Mouse (Mus musculus) heart, embryonic 15.5 days (tissue): ENCODE data around the gene Dnmt3b. TPM values are rescaled to one million over a fixed set of nuclear protein-coding genes. Genes with fewer than 3 reads are reported as not detected.

Experiments used
- ATAC-seq: fragments of 200-750 bp; cut with Nextera tagmentation; replicated peaks from 2 replicates; pipeline ENCODE4 v1.8.0; 2017; ENCODE audit warnings: low read depth, moderate TSS enrichment; ENCODE audit not compliant: insufficient number of reproducible peaks, insufficient read depth, low FRiP score
- H3K27ac ChIP-seq: fragments of 300-500 bp; sonication (generic); 2 replicates; pipeline ENCODE4 v1.5.1; 2015; ENCODE audit warnings: mild to moderate bottlenecking, inconsistent platforms
- H3K27me3 ChIP-seq: fragments of 300-500 bp; sonication (generic); 2 replicates; pipeline ENCODE4 v1.6.1; 2015; ENCODE audit warnings: inconsistent platforms
- H3K36me3 ChIP-seq: fragments of 300-500 bp; sonication (generic); 2 replicates; pipeline ENCODE4 v1.6.1; 2015; ENCODE audit warnings: mild to moderate bottlenecking, inconsistent platforms
- H3K4me1 ChIP-seq: fragments of 300-500 bp; sonication (generic); replicated peaks from 2 replicates; pipeline ENCODE4 v1.6.1; 2015; ENCODE audit warnings: inconsistent platforms
- H3K4me2 ChIP-seq: fragments of 300-500 bp; sonication (generic); 2 replicates; pipeline ENCODE4 v1.6.1; 2015; ENCODE audit warnings: inconsistent platforms, mild to moderate bottlenecking, moderate library complexity
- H3K4me3 ChIP-seq: fragments of 300-500 bp; sonication (generic); 2 replicates; pipeline ENCODE4 v1.5.1; 2015; ENCODE audit warnings: mild to moderate bottlenecking, inconsistent platforms
- H3K9ac ChIP-seq: fragments of 300-500 bp; sonication (generic); 2 replicates; pipeline ENCODE4 v1.6.1; 2015; ENCODE audit warnings: mild to moderate bottlenecking, inconsistent platforms
- H3K9me3 ChIP-seq: fragments of 300-500 bp; sonication (generic); replicated peaks from 2 replicates; pipeline ENCODE4 v1.6.1; 2016; ENCODE audit warnings: inconsistent platforms
- WGBS: fragments of 180-500 bp; shearing (Covaris S2); methylation state at CpG from one replicate; pipeline ENCODE4 v1.1.7; 2015; ENCODE audit warnings: mixed read lengths; 5-methylcytosine and 5-hydroxymethylcytosine counted together
- polyA plus RNA-seq: library from polyadenylated mRNA; unstranded; fragments of >200 nt; fragmentation: Nextera tagmentation; extraction: Ambion mirVana; gene quantifications from 2 replicates; pipeline ENCODE4 v1.2.1, GENCODE M21; 2015

Dnmt3b gene
- polyA plus RNA-seq, 1 experiment from 2014 or later = 3.6 TPM

- Histone ChIP-seq H3K4me1 (peaks cover 46% of the 10 kb centered on the region), H3K27ac (no peak overlapping the region), H3K27me3 (no peaks in the 10 kb centered on the region), H3K4me3 (no peak overlapping the region), H3K36me3 (no peaks in the 10 kb centered on the region), H3K9me3 (no peaks in the 10 kb centered on the region), H3K9ac (no peak overlapping the region), H3K4me2 (no peak overlapping the region)
- WGBS = 91% methylated on average over 1 of the region's 1 CpGs
- no peak for ATAC-seq
Measured at GRCm38 (mm10) chr2:153611743-153612142, 37.5 kb upstream of the Dnmt3b start.

DNA sequence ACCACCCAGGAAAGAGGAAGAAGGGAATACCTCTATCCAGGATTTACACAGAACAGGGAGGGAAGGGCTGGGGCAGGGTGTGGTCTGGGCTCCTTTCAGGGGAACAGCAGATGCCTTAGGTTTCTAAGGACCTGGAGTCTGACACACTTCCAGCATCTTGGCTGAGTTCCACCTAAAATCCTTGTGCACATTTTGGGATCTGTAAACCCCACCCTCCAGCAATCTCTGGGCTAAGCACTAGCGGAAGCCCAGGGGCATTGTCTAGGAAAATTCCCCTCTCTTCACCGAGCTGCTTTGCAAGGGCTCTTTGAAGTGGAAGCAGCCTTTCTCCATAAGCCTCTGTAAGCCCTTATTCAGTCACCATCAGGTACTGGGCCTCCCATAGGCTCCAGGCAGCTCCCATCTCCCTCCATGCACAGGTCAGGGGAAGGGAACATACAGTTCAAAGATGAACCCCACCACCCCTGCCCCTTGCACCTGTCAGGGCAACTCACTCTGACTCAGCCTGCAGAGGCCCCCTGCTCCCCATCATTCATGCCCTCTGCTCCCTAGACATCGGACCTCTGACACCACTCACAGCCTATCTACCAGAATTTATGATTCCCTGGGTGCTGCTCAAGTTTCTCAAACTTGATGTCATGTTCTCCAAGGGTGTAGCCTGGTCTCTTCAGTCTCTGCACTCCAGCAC, 36.5 kb upstream of the Dnmt3b start:
- no peak overlapping the region for H3K4me3 ChIP-seq
- 33% methylated on average over 3 of the region's 3 CpGs for WGBS
- peaks cover 2% of the 10 kb centered on the region for H3K36me3 ChIP-seq
- no peaks in the 10 kb centered on the region for H3K9me3 ChIP-seq
- no peak for ATAC-seq
- H3K4me2 ChIP-seq = no peak overlapping the region
- peaks cover 41% of the 10 kb centered on the region for H3K4me1 ChIP-seq
- H3K9ac ChIP-seq = no peak overlapping the region
- H3K27me3 ChIP-seq = no peaks in the 10 kb centered on the region
- H3K27ac ChIP-seq = peak overlapping the region; percentile 28; the same call in 1 of the 2 replicates

DNA sequence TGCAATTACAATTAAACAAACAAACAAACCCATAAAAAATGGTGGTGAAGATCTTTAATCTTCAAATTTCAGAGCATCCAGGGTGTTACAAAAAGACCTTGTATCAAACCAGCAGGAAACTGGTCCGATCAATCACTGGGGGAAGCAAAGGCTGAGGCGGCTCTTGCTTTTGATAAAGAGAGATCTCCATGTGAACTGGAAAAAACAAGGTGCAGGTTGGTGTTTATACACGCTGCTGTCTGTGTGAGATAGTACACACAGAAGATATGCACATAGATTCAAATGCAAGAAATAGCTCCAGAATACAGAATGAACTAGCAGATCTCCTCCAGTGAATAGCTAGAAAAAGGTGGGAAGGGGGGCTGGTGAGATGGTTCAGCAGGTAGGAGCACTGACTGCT, 32.4 kb upstream of the Dnmt3b start:
- Histone ChIP-seq H3K36me3 (peaks cover 43% of the 10 kb centered on the region), H3K9me3 (no peaks in the 10 kb centered on the region), H3K27ac (no peak overlapping the region), H3K9ac (no peak overlapping the region), H3K4me3 (no peak overlapping the region), H3K4me2 (no peak overlapping the region), H3K4me1 (peaks cover 10% of the 10 kb centered on the region), H3K27me3 (no peaks in the 10 kb centered on the region)
- 85% methylated on average over 3 of the region's 3 CpGs for WGBS
- no peak for ATAC-seq

GRCm38 (mm10) chr2:153618439-153618838, 30.8 kb upstream of the Dnmt3b start:
- no peak for ATAC-seq

DNA sequence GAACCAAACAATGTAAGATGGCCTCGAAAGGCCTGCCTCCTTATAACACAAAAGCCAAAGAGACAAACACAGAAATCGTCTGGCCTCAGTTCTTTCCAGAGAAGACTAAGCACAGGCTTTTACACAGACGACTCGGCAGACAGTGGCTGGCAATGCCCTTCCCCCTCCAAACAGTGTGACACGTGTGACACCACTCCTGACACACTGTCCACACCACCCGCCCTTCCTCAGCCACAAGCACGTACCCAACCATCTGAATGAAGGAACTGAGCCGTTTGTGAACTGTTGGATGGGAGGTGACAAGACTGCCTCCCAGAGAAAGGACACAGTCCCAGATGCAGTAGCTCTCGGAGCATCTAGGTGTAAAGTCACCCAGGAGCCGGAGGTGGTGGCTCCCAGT, 30.4 kb upstream of the Dnmt3b start:
- no peak for ATAC-seq
- Histone ChIP-seq H3K4me3 (no peak overlapping the region), H3K36me3 (peaks cover 60% of the 10 kb centered on the region), H3K9ac (no peak overlapping the region), H3K27ac (no peak overlapping the region), H3K9me3 (no peaks in the 10 kb centered on the region), H3K4me2 (no peak overlapping the region), H3K27me3 (no peaks in the 10 kb centered on the region), H3K4me1 (no peaks in the 10 kb centered on the region)
- WGBS = 65% methylated on average over 10 of the region's 10 CpGs

More at GRCm38 (mm10) chr2:153618439-153618838, 30.8 kb upstream of the Dnmt3b start:
- Histone ChIP-seq H3K27ac (no peak overlapping the region), H3K4me2 (no peak overlapping the region), H3K9ac (no peak overlapping the region), H3K36me3 (peaks cover 55% of the 10 kb centered on the region), H3K27me3 (no peaks in the 10 kb centered on the region), H3K4me3 (no peak overlapping the region), H3K9me3 (no peaks in the 10 kb centered on the region), H3K4me1 (no peaks in the 10 kb centered on the region)
- WGBS = 80% methylated on average over 6 of the region's 6 CpGs

DNA sequence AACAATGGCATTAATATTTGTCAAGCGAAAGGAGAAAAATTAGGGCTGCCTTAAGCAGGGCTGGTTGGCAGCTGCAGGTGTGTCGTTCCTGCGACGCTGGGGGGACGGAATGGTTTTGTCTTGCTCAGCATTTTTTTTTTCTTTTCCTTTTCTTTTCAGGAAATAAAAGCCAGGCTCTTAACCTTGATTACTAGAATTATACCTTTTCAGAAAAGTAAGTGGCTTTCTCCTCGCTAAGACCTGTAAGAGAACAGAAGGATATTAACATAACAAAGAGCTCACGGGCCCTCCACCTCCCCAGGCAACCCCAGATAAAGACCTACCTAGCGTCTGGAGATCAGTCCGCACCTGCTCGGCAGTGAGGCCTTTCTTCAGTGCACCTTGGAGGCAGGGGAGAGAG, 26.8 kb upstream of the Dnmt3b start:
- Histone ChIP-seq H3K4me2 (no peak overlapping the region), H3K9me3 (no peaks in the 10 kb centered on the region), H3K4me1 (no peaks in the 10 kb centered on the region), H3K27me3 (no peaks in the 10 kb centered on the region), H3K27ac (no peak overlapping the region), H3K36me3 (peaks cover 86% of the 10 kb centered on the region), H3K9ac (no peak overlapping the region), H3K4me3 (no peak overlapping the region)
- WGBS = 76% methylated on average over 10 of the region's 10 CpGs
- ATAC-seq = no peak

- no peak overlapping the region for H3K4me3 ChIP-seq
- H3K27ac ChIP-seq = no peak overlapping the region
- WGBS = 80% methylated on average over 3 of the region's 3 CpGs
- no peak overlapping the region for H3K9ac ChIP-seq
- no peaks in the 10 kb centered on the region for H3K27me3 ChIP-seq
- H3K36me3 ChIP-seq = peaks cover 28% of the 10 kb centered on the region
- H3K4me1 ChIP-seq = peaks cover 13% of the 10 kb centered on the region
- no peak for ATAC-seq
- no peak overlapping the region for H3K4me2 ChIP-seq
- H3K9me3 ChIP-seq = no peaks in the 10 kb centered on the region
Measured at GRCm38 (mm10) chr2:153630950-153631349, 18.3 kb upstream of the Dnmt3b start.

DNA sequence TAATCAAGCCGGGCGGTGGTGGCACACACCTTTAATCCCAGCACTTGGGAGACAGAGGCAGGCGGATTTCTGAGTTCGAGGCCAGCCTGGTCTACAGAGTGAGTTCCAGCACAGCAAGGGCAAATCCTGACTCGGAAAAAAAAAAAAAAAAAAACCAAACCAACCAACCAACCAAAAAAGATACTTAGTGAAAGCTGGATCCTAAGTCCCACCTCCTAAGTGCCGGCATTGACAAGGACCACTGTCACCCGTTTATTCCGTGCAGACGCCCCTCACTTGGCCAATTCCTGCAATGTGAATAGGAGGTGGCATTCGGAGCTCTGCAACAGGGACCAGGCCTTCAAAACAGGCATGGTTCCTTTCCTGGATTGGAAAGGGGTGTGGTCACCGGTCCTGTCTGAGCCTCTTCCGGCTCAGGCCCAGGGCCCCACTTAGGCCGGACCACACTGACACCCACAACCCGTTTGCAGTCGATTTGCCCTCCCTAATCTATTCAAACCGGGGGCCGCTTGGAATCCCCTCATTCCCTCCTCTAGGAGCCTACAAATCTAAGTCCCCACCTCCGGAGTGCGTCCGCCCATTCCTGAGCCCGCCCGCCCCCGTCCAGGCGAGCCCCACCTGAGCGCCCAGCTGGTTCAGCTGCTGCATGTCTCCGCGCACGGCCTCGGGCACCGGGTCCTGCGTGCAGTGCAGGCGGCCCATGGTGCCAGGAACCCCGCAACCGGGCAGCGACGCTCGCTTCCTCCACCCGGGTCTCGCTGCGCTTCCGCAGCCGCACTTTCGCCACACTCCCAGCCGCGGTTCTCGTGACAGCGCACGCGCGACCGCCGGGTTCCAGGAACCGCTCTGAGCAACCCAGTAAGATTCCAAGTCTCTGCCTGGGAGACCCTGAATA, 17.0 kb upstream of the Dnmt3b start, which contains the start of gene Commd7:
Gene Commd7 (minus strand): TSS at position 806 of the 895 bp plus-strand sequence.
- H3K27ac ChIP-seq = peak within 1 kb of the TSS; percentile 93
- H3K9ac ChIP-seq = peak within 1 kb of the TSS; percentile 94
- H3K36me3 ChIP-seq = peaks cover 17% of the 10 kb centered on the region
- peak; percentile 84 for ATAC-seq
- 3% methylated on average over 53 of the region's 53 CpGs for WGBS
- peak within 1 kb of the TSS; percentile 68 for H3K4me2 ChIP-seq
- peak within 1 kb of the TSS; percentile 88 for H3K4me3 ChIP-seq
- no peaks in the 10 kb centered on the region for H3K27me3 ChIP-seq
- no peaks in the 10 kb centered on the region for H3K9me3 ChIP-seq
- H3K4me1 ChIP-seq = peaks cover 13% of the 10 kb centered on the region

DNA sequence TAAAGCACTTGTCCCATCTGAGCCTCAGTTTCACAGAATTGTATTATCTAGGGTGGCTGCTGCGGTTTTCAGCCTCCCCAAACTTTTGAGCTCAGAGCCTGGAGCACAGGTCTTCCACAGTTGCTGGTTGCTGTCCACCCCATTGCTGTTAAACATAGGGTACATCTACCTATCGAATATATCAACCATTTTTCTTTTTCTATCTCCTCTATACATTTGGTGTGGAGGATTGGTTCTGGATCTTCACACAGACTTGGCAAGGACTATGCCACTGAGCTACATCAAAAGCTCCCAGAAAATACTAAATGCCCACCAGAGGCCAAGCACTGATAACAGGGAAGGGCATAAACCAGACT, 16.4 kb upstream of the Dnmt3b start:
- 14% methylated on average over 2 of the region's 2 CpGs for WGBS

GRCm38 (mm10) chr2:153633259-153633658, 16.0 kb upstream of the Dnmt3b start:
- Histone ChIP-seq H3K4me1 (peaks cover 13% of the 10 kb centered on the region), H3K27ac (peak overlapping the region; percentile 93; the same call in 1 of the 2 replicates), H3K9ac (no peak overlapping the region), H3K27me3 (no peaks in the 10 kb centered on the region), H3K4me2 (peak overlapping the region; percentile 68), H3K4me3 (peak overlapping the region; percentile 88; the same call in 1 of the 2 replicates), H3K36me3 (peaks cover 7% of the 10 kb centered on the region; the same call in 1 of the 2 replicates), H3K9me3 (no peaks in the 10 kb centered on the region)
- no peak for ATAC-seq
- 46% methylated on average over 5 of the region's 5 CpGs for WGBS

More for the DNA sequence above, 16.4 kb upstream of the Dnmt3b start:
- H3K9ac ChIP-seq = peak overlapping the region; percentile 94
- H3K27me3 ChIP-seq = no peaks in the 10 kb centered on the region
- peak overlapping the region; percentile 88 for H3K4me3 ChIP-seq
- no peak for ATAC-seq
- peak overlapping the region; percentile 68 for H3K4me2 ChIP-seq
- H3K36me3 ChIP-seq = peaks cover 11% of the 10 kb centered on the region
- no peaks in the 10 kb centered on the region for H3K9me3 ChIP-seq
- peaks cover 13% of the 10 kb centered on the region for H3K4me1 ChIP-seq
- peak overlapping the region; percentile 93 for H3K27ac ChIP-seq

DNA sequence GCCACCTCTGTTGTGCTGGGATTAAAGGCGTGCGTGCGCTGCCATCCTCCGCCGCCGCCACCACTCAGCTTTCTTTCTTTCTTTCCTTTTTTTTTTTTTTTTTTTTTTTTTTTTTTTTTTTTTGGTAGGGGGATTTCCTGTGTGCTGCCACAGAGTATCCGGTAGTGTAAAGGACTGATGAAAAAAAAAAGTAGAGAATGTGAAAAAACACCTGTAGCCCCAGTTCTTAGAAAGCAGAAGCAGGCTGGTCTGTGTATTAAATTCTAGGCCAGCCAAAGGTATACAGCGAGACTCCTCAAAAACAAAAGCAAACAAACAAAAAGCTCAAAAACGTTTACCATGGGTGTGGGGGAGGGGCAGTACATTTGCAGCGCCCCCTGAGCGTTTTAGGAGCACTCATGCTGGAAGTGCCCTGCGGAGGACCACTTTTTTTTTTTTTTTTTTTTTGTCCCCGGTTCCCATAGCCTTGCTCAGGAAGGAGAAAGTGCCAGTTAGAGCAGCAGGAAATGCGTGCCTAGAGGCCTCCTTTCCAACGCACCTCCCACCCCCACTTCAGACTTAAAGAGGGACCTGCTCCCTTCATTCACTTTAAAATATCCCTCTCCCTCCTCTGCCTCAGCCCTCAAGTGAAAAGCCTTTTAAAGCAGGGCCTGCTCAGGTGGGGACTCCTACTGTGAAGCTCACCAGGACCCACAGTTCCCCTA, 10.1 kb upstream of the Dnmt3b start:
- WGBS = 32% methylated on average over 15 of the region's 15 CpGs
- Histone ChIP-seq H3K27me3 (no peaks in the 10 kb centered on the region), H3K4me3 (no peak overlapping the region), H3K4me2 (no peak overlapping the region), H3K9ac (no peak overlapping the region), H3K36me3 (no peaks in the 10 kb centered on the region), H3K4me1 (no peaks in the 10 kb centered on the region), H3K9me3 (no peaks in the 10 kb centered on the region), H3K27ac (no peak overlapping the region; the same call in 1 of the 2 replicates)
- ATAC-seq = no peak
